Mouse (Mus musculus) midbrain, embryonic 14.5 days (tissue): ENCODE measurements at regions not wholly inside any gene's neighbourhood (a gene's known extent, or its start where the extent isn't known, plus 50 kb on each side); places are given as distances from the start of the nearest gene placed in this dataset.

Experiments
- ATAC-seq: fragments of 200-750 bp; cut with Nextera tagmentation; 2 replicates; pipeline ENCODE4 v1.8.0; 2017; ENCODE audit warnings: moderate number of reproducible peaks, moderate library complexity; ENCODE audit not compliant: low FRiP score, low TSS enrichment
- DNase-seq: peaks from one replicate; pipeline ENCODE4 v3.0.0-alpha.2; 2015
- H3K27ac ChIP-seq: fragments of 300-500 bp; sonication (generic); replicated peaks from 2 replicates; pipeline ENCODE4 v1.5.1; 2014; ENCODE audit warnings: mild to moderate bottlenecking, low read depth, low read length, moderate library complexity
- H3K27me3 ChIP-seq: fragments of 300-500 bp; sonication (generic); 2 replicates; pipeline ENCODE4 v1.6.1; 2014; ENCODE audit warnings: low read length, control low read depth, mixed read lengths; ENCODE audit not compliant: control insufficient read depth, insufficient read depth
- H3K36me3 ChIP-seq: fragments of 300-500 bp; sonication (generic); 2 replicates; pipeline ENCODE4 v1.6.1; 2014; ENCODE audit warnings: low read length, control low read depth; ENCODE audit not compliant: control insufficient read depth, insufficient read depth
- H3K4me1 ChIP-seq: fragments of 300-500 bp; sonication (generic); 2 replicates; pipeline ENCODE4 v1.6.1; 2014; ENCODE audit warnings: mild to moderate bottlenecking, antibody characterized with exemption, low read length, control low read depth; ENCODE audit not compliant: control insufficient read depth, insufficient read depth
- H3K4me2 ChIP-seq: fragments of 300-500 bp; sonication (generic); 2 replicates; pipeline ENCODE4 v1.6.1; 2014; ENCODE audit warnings: mild to moderate bottlenecking, low read length, moderate library complexity
- H3K4me3 ChIP-seq: fragments of 300-500 bp; sonication (generic); replicated peaks from 2 replicates; pipeline ENCODE4 v1.5.1; 2014; ENCODE audit warnings: low read depth, low read length
- H3K9ac ChIP-seq: fragments of 300-500 bp; sonication (generic); replicated peaks from 2 replicates; pipeline ENCODE4 v1.6.1; 2014; ENCODE audit warnings: mild to moderate bottlenecking, low read length, moderate library complexity
- H3K9me3 ChIP-seq: fragments of 300-500 bp; sonication (generic); 2 replicates; pipeline ENCODE4 v1.6.1; 2016; ENCODE audit warnings: low read length, control low read depth, mixed read lengths; ENCODE audit not compliant: control insufficient read depth
- WGBS: fragments of 180-500 bp; shearing (Covaris S2); extraction: QIAGEN DNeasy Blood & Tissue Kit; methylation state at CpG from one replicate; pipeline ENCODE4 v1.1.7; 2014; 5-methylcytosine and 5-hydroxymethylcytosine counted together

DNA sequence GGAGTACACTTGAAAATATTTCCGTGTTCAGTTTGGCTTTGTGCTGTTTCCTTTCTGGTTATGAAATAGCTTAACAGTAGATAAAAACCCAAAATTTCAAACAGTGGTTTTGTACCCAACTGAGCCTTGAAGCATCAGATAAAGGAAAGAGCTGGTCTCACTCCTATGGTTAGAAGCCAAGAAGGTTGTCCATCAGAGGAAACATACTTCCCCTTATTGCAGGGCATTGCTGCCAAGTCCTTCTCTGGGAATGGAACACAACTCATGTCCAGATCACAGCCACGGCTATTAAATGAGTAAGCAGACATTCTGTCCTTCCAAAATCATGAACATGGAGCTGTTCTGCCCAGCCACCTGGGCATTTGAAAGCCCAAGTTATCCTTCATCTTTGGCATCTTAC, 393.1 kb downstream of the Gpam start:
- Histone ChIP-seq H3K4me1 (no peaks in the 10 kb centered on the region), H3K4me3 (no peak overlapping the region), H3K36me3 (no peaks in the 10 kb centered on the region), H3K9ac (no peak overlapping the region), H3K27ac (no peak overlapping the region), H3K27me3 (no peaks in the 10 kb centered on the region), H3K9me3 (no peaks in the 10 kb centered on the region), H3K4me2 (no peak overlapping the region)
- ATAC-seq (no peak), DNase-seq (no peak)
- 93% methylated on average over 2 of the region's 2 CpGs for WGBS

DNA sequence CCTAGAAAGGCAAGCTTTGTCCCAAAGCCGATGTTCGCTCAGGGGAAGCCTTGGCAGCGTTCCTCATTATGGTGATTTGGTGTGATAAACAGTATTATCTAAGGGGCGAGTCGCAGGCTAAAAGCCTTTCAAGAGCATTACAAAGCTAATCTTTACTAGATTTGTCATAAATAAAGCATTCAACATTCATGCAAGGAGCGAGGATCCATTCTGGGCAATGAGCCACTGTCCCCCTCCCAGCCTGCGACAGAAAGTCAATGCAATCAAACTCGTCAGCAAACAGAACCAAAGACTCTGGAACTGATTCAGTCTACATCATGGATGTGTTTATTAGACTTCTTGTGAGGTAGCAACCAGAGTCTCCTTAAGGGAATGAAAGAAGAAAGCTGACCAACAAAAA, 395.3 kb downstream of the Gpam start:
- ATAC-seq (no peak), DNase-seq (peak; percentile 24)
- Histone ChIP-seq H3K27ac (no peak overlapping the region), H3K4me3 (no peak overlapping the region), H3K9ac (no peak overlapping the region), H3K4me1 (no peaks in the 10 kb centered on the region), H3K4me2 (no peak overlapping the region), H3K9me3 (no peaks in the 10 kb centered on the region), H3K36me3 (no peaks in the 10 kb centered on the region), H3K27me3 (no peaks in the 10 kb centered on the region)
- WGBS = 63% methylated on average over 8 of the region's 8 CpGs

GRCm38 (mm10) chr19:54731315-54731714, 395.7 kb downstream of the Gpam start:
- 89% methylated on average over 2 of the region's 2 CpGs for WGBS
- no peak overlapping the region for H3K27ac ChIP-seq
- no peaks in the 10 kb centered on the region for H3K27me3 ChIP-seq
- H3K36me3 ChIP-seq = no peaks in the 10 kb centered on the region
- ATAC-seq (no peak), DNase-seq (peak; percentile 2)
- H3K4me2 ChIP-seq = no peak overlapping the region
- no peaks in the 10 kb centered on the region for H3K9me3 ChIP-seq
- no peak overlapping the region for H3K9ac ChIP-seq
- H3K4me3 ChIP-seq = no peak overlapping the region
- no peaks in the 10 kb centered on the region for H3K4me1 ChIP-seq

GRCm38 (mm10) chr19:54730801-54731200, 396.2 kb downstream of the Gpam start:
- Histone ChIP-seq H3K4me2 (no peak overlapping the region), H3K36me3 (no peaks in the 10 kb centered on the region), H3K27ac (no peak overlapping the region), H3K4me3 (no peak overlapping the region), H3K27me3 (no peaks in the 10 kb centered on the region), H3K4me1 (no peaks in the 10 kb centered on the region), H3K9me3 (no peaks in the 10 kb centered on the region), H3K9ac (no peak overlapping the region)
- 91% methylated on average over 2 of the region's 2 CpGs for WGBS
- ATAC-seq = no peak
- DNase-seq = no peak

GRCm38 (mm10) chr19:54730296-54730695, 396.7 kb downstream of the Gpam start:
- no peak overlapping the region for H3K9ac ChIP-seq
- WGBS = 98% methylated on average over 2 of the region's 2 CpGs

GRCm38 (mm10) chr19:54722091-54722490, 404.9 kb downstream of the Gpam start:
- no peaks in the 10 kb centered on the region for H3K27me3 ChIP-seq
- H3K4me2 ChIP-seq = no peak overlapping the region
- no peaks in the 10 kb centered on the region for H3K9me3 ChIP-seq
- no peaks in the 10 kb centered on the region for H3K4me1 ChIP-seq
- no peak overlapping the region for H3K27ac ChIP-seq
- no peak for DNase-seq
- H3K9ac ChIP-seq = no peak overlapping the region
- H3K4me3 ChIP-seq = no peak overlapping the region
- H3K36me3 ChIP-seq = no peaks in the 10 kb centered on the region
- no peak for ATAC-seq
- WGBS = 66% methylated on average over 2 of the region's 2 CpGs

More at GRCm38 (mm10) chr19:54730296-54730695, 396.7 kb downstream of the Gpam start:
- ATAC-seq (no peak), DNase-seq (no peak)
- Histone ChIP-seq H3K27me3 (no peaks in the 10 kb centered on the region), H3K4me3 (no peak overlapping the region), H3K27ac (no peak overlapping the region), H3K9me3 (no peaks in the 10 kb centered on the region), H3K4me2 (no peak overlapping the region), H3K36me3 (no peaks in the 10 kb centered on the region), H3K4me1 (no peaks in the 10 kb centered on the region)

DNA sequence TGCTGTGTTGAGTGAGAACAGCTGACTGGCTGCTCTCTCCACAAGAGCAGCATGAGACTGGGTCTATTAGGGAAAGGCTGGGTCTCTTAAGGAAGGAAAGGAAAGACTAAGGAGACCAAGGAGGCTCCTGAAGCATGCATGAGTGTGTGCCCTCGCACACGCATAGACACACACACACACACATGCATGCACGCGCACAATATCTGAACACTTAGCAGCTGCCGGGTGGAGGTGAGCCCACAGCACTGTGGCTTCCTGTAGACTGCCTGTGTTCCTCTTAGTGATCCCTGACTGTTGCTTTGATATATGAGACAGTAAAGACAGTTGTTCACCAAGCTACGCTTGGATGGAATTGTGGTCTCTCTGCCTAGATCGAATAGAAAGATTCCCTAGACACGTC, 429.6 kb downstream of the Gpam start:
- WGBS = 94% methylated on average over 8 of the region's 8 CpGs
- ATAC-seq = no peak
- DNase-seq = no peak
- no peaks in the 10 kb centered on the region for H3K36me3 ChIP-seq
- no peaks in the 10 kb centered on the region for H3K27me3 ChIP-seq
- H3K9me3 ChIP-seq = no peaks in the 10 kb centered on the region
- H3K9ac ChIP-seq = no peak overlapping the region
- H3K4me1 ChIP-seq = no peaks in the 10 kb centered on the region
- no peak overlapping the region for H3K4me3 ChIP-seq
- H3K4me2 ChIP-seq = no peak overlapping the region
- H3K27ac ChIP-seq = no peak overlapping the region

- Histone ChIP-seq H3K4me3 (no peak overlapping the region), H3K4me1 (no peaks in the 10 kb centered on the region), H3K4me2 (no peak overlapping the region), H3K9ac (no peak overlapping the region), H3K27ac (no peak overlapping the region), H3K36me3 (no peaks in the 10 kb centered on the region), H3K9me3 (no peaks in the 10 kb centered on the region), H3K27me3 (no peaks in the 10 kb centered on the region)
- DNase-seq (no peak), ATAC-seq (no peak)
- WGBS = 94% methylated on average over 3 of the region's 3 CpGs
Measured at GRCm38 (mm10) chr19:54693714-54694113, 433.3 kb downstream of the Gpam start.

GRCm38 (mm10) chr19:54693094-54693493, 433.9 kb downstream of the Gpam start:
- ATAC-seq (no peak), DNase-seq (no peak)
- no peak overlapping the region for H3K27ac ChIP-seq
- H3K36me3 ChIP-seq = no peaks in the 10 kb centered on the region
- no peak overlapping the region for H3K4me3 ChIP-seq
- no peak overlapping the region for H3K4me2 ChIP-seq
- no peak overlapping the region for H3K9ac ChIP-seq
- no peaks in the 10 kb centered on the region for H3K9me3 ChIP-seq
- no peaks in the 10 kb centered on the region for H3K4me1 ChIP-seq
- H3K27me3 ChIP-seq = no peaks in the 10 kb centered on the region
- 95% methylated on average over 1 of the region's 1 CpGs for WGBS
